Mouse (Mus musculus) thymus, adult 2 months (tissue): ENCODE measurements at regions not wholly inside any gene's neighbourhood (a gene's known extent, or its start where the extent isn't known, plus 50 kb on each side); places are given as distances from the start of the nearest gene placed in this dataset.

Source experiments
- DNase-seq: peaks from one replicate; pipeline ENCODE4 v3.0.0; 2021
- H3K27ac ChIP-seq: fragments of 200-500 bp; 2 replicates; pipeline ENCODE4 v1.5.1; 2012; ENCODE audit warnings: low read length, control low read depth; ENCODE audit not compliant: control insufficient read depth, insufficient read depth
- H3K27me3 ChIP-seq: fragments of 200-500 bp; 2 replicates; pipeline ENCODE4 v1.6.1; 2012; ENCODE audit warnings: mild to moderate bottlenecking, low read length, moderate library complexity, mixed read lengths; ENCODE audit not compliant: control insufficient read depth, insufficient read depth
- H3K36me3 ChIP-seq: fragments of 200-500 bp; 2 replicates; pipeline ENCODE4 v1.6.1; 2012; ENCODE audit warnings: mild to moderate bottlenecking, low read length, moderate library complexity; ENCODE audit not compliant: control insufficient read depth, insufficient read depth
- H3K4me1 ChIP-seq: fragments of 200-500 bp; replicated peaks from 2 replicates; pipeline ENCODE4 v1.6.1; 2012; ENCODE audit warnings: low read length; ENCODE audit not compliant: control insufficient read depth, insufficient read depth
- H3K4me3 ChIP-seq: fragments of 200-500 bp; 2 replicates; pipeline ENCODE4 v1.5.1; 2012; ENCODE audit warnings: mild to moderate bottlenecking, low read length, control low read depth, moderate library complexity; ENCODE audit not compliant: control insufficient read depth, insufficient read depth
- CTCF ChIP-seq: fragments of 200-500 bp; IDR thresholded peaks from 2 replicates; pipeline ENCODE4 v1.5.1; 2012; ENCODE audit warnings: mild to moderate bottlenecking, control low read depth, low read length, moderate library complexity, borderline replicate concordance; ENCODE audit not compliant: control insufficient read depth, poor library complexity, insufficient read depth; ENCODE audit errors: extremely low read depth
- POLR2A ChIP-seq: fragments of 200-500 bp; IDR thresholded peaks from 2 replicates; pipeline ENCODE4 v1.6.1; 2012; ENCODE audit warnings: mild to moderate bottlenecking, low read length, control low read depth, moderate library complexity; ENCODE audit not compliant: control insufficient read depth, poor library complexity, insufficient read depth; ENCODE audit errors: extremely low read depth
- WGBS: fragments of 180-500 bp; shearing (Covaris S2); methylation state at CpG from one replicate; pipeline ENCODE4 v1.1.7; 2018; 5-methylcytosine and 5-hydroxymethylcytosine counted together

- Histone ChIP-seq H3K27me3 (no peaks in the 10 kb centered on the region), H3K27ac (no peak overlapping the region), H3K4me1 (peaks cover under 1% of the 10 kb centered on the region), H3K4me3 (no peak overlapping the region), H3K36me3 (no peaks in the 10 kb centered on the region)
- no peak for TF ChIP-seq CTCF
- no peak for TF ChIP-seq POLR2A
- 80% methylated on average over 1 of the region's 1 CpGs for WGBS
- no peak for DNase-seq
Observed at GRCm38 (mm10) chr10:43765275-43765674, 136.3 kb downstream of the Qrsl1 start.

DNA sequence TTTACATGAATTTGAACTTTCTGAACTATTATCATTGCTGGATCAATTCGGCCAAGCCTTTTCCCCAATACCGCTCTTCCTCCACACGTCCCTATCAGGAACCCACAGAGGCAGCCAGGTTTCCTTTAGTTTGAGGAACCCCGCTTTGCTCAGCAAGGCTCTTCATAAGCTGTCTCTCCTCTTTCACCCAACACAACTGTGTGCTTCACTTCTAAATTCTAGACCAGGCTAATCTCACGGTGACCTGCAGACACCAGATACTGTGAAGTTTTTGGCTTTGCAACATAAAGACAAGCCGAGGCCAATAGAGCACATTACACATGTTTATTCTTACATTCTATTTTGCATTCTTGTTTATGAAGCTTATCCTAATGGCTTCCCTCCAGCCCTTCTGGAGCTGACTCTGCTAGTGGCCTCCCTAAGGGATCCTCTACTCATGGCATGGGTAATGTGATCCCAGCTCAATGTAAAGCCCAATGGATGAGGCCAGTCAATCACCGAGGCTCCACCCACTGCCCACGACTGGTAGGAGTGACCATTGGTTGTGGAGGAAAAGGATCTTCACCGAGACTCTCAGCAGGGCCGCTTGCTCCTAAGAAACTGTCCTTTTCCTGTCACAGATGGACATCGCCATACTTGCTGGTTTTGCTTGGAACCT is 135.6 kb downstream of the Qrsl1 start:
- H3K36me3 ChIP-seq, result no peaks in the 10 kb centered on the region
- DNase-seq, result no peak
- TF ChIP-seq CTCF (no peak), POLR2A (no peak)
- no peak overlapping the region for H3K4me3 ChIP-seq
- WGBS, result 67% methylated on average over 11 of the region's 11 CpGs
- H3K4me1 ChIP-seq, result no peaks in the 10 kb centered on the region; the same call in 1 of the 2 replicates
- H3K27me3 ChIP-seq, result no peaks in the 10 kb centered on the region
- no peak overlapping the region for H3K27ac ChIP-seq

- Histone ChIP-seq H3K4me3 (no peak overlapping the region), H3K36me3 (no peaks in the 10 kb centered on the region), H3K4me1 (no peaks in the 10 kb centered on the region), H3K27me3 (no peaks in the 10 kb centered on the region), H3K27ac (no peak overlapping the region)
- no peak for TF ChIP-seq POLR2A
- 93% methylated on average over 16 of the region's 16 CpGs for WGBS
- no peak for DNase-seq
Observed at GRCm38 (mm10) chr10:43767961-43768726, 133.4 kb downstream of the Qrsl1 start.

DNA sequence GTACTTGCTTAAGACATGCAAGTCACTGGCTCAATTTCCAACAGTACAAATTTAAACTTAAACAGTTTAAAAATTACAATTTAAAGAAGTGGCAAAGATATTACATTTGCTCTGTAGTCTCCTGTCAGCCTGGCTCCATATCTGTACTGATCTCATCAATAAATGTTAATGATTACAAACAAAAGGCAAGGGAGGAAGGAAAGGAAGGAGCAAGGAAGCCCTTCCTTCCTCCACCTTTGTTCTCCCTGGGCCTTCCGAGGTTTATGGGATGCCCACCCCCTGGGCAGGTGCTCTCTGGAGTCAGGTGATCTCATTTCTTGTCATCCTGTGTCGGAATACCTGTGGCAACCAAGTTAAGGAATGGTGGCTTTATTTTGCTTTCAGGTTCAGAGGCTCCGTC is 132.5 kb downstream of the Qrsl1 start:
- H3K4me3 ChIP-seq, result no peak overlapping the region
- TF ChIP-seq POLR2A, result no peak
- TF ChIP-seq CTCF, result no peak
- no peaks in the 10 kb centered on the region for H3K36me3 ChIP-seq
- H3K27ac ChIP-seq, result no peak overlapping the region
- no peak for DNase-seq
- WGBS, result 99% methylated on average over 3 of the region's 3 CpGs
- H3K27me3 ChIP-seq, result no peaks in the 10 kb centered on the region
- no peaks in the 10 kb centered on the region for H3K4me1 ChIP-seq

- 85% methylated on average over 1 of the region's 1 CpGs for WGBS
- Histone ChIP-seq H3K36me3 (no peaks in the 10 kb centered on the region), H3K27me3 (no peaks in the 10 kb centered on the region), H3K27ac (no peak overlapping the region), H3K4me1 (peaks cover 6% of the 10 kb centered on the region), H3K4me3 (no peak overlapping the region)
- TF ChIP-seq CTCF, result no peak
- no peak for TF ChIP-seq POLR2A
- DNase-seq, result no peak
Observed at GRCm38 (mm10) chr10:43775807-43776206, 125.7 kb downstream of the Qrsl1 start.

- TF ChIP-seq POLR2A (no peak), CTCF (no peak)
- Histone ChIP-seq H3K4me3 (no peak overlapping the region), H3K27me3 (no peaks in the 10 kb centered on the region), H3K27ac (no peak overlapping the region), H3K36me3 (no peaks in the 10 kb centered on the region), H3K4me1 (peaks cover 6% of the 10 kb centered on the region)
- DNase-seq, result no peak
- WGBS, result 96% methylated on average over 28 of the region's 28 CpGs
Observed at GRCm38 (mm10) chr10:43777612-43778600, 123.6 kb downstream of the Qrsl1 start.
